Mouse (Mus musculus) lung, postnatal 14 days (tissue): ENCODE results near the gene Ogn.
"Not testable (repeated sequence)": the region's sequence is repeated elsewhere in the genome, so short reads cannot be mapped to it uniquely, and the experiment has no call there.

ENCODE experiments used
- DNase-seq: peaks from one replicate; pipeline ENCODE4 v3.0.0; 2021

The Ogn gene

DNA sequence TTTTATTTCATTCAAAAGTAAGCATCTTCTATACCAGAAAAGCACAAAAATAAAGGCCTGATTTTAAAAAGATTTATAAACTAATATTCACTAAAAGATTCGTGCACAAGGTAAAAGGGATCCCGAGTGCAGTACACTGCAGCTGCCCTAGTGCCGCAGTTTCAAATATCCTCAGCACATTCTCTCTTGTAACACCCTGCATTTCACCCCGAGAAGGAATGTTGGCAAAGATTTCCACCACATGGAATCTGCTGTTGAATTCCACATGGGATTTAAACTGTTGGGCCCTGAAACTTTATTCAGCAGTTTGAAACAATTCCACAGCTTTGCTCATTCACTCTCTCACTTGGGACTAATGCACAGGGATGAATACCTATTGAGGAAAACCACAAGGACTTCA is at the start of gene Ogn:
TSS of gene Ogn (plus strand) at position 333 of the 400 bp plus-strand sequence.
- peak; percentile 46 for DNase-seq

DNA sequence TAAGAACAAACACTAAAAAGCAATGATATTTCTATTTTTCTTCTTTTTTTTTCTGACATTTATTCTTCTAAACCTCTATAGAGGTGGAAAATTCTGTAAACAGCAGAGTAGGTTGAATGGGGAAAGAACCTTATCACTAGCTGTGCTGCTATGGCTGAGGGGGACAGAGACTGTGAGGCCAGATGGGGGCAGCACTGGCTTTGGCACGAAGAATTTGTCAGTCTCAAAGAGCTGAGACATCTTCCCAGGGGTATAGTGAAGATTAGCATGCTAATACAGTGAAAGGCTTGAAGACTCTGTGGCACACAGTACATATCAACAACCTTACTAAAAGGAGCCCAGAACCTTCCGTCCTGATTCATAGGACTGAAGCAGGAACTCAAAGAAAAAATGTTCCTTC is 48.7 kb upstream of the Ogn start:
- peak; percentile 62 for DNase-seq

DNA sequence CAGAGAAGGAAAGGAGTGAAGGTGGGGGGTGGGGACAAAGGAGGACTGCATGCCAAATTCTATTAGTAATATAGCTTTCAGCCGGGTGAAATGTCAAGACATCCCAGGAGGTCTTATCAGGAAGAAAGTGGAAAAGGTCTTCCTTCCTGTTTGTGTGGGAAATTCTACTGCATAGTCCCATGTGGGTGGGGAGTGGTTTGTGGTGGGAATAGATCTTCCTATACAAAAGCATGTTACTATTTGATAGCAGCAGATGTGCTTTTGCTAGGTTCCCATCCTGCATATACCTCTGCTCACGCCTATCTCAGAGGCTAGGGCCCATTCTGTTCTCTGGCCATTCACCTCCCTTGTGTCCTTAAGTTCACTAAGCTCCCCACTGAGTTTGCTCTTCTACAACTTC is 47.0 kb upstream of the Ogn start:
- no peak for DNase-seq

DNA sequence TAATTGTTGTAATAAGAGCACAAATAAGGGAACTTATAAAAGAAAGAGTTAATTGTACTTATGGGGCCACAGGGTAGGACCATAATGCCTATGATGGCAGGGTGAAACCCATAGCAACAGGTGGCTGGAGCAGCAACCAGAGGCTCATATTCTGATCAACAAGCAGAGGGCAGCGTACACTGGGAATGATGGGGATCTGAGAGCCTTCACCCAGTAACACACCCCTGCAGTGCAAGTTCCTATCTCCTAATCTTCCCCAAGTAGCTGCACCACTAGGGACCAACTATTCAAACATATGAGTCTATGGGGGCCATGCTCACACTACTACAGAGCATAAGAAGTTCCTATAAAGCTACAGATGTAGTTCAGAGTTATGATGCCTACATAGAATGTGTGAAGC is 43.5 kb upstream of the Ogn start:
- DNase-seq, result no peak

DNA sequence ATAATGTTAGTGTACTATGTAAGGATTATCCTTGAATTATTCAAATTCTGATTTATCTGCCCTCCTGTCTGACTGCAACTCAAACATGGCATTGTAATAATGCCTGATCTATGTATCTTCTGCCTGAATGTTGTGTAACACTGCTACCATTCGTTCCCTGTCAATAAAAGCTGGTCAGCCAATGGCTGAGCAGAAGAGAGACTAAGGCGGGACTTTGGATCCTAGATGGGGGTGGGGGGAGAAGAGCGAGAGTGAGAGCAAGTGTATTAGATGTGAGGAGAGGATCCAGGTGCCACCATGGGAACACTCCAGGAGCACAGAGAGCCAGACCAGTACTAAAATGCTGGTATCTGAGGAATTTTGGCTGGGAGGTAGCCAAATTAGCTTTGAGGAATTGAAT is 37.5 kb upstream of the Ogn start:
- DNase-seq, result no peak

DNA sequence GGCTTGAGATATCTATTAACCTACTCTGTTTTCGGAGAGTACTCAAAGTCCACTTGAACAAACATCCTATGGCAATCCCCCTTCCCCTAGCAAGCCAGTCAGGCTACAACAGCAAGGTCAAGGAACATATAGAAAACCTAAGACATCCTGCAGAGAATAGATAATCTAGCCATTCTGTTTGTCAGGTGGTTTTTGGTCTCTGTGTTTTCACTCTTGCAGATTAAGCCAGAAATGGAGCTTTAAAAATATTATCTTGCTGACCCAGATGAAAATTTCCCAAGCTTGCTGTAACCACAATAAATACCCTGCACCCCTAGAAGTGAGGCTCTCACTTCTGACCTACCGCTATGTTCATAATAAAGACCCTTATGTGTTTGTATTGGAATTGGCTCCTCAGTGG is 36.4 kb upstream of the Ogn start:
- no peak for DNase-seq

DNA sequence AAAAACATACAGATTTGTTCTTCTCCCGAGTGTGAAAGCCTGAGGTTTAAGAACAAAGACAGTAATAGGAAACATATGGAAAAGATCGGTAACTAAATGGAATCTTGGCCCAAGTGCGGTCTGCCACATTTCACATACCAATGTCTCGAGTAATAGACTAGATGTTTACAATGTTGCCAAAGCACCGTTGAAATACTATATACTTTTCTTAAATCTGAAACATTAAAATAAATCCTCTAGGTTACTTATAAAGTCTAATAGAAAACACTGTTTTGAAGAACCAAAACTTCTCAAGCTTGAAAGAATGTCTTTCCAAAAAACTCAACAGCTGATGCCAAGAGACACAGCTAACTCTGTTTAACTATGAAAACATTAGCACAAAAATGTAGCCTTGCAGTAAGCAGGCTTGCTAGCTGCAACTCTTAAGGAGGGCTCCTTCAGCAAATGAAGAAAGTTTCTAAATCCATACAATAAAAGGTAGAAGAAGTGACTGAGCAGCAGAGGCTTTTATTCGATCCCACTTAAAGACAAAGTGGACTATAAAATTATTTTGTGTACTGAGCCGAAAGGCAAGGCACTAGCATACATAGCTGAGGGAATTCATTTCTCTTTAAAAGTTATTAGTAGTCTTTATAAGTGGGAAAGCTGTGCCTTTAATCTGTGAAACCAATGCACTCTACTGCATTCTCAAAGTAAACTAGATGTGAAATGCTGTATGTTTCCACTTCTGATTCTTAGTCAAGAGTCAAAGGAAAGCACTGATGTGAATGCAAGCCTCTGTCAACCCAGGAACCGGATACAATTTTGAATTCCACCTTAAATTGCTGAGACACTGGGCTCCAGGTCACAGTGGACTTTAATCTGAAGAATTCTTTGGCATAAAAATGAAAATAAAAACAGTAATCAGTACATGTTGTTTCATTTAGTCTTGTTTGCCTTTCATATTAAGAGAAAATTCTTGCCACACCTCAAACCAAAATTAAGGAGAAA is 26.0 kb upstream of the Ogn start, which contains the start of gene Omd:
TSS of gene Omd (plus strand) at position 922 of the 990 bp plus-strand sequence.
- DNase-seq, result no peak

DNA sequence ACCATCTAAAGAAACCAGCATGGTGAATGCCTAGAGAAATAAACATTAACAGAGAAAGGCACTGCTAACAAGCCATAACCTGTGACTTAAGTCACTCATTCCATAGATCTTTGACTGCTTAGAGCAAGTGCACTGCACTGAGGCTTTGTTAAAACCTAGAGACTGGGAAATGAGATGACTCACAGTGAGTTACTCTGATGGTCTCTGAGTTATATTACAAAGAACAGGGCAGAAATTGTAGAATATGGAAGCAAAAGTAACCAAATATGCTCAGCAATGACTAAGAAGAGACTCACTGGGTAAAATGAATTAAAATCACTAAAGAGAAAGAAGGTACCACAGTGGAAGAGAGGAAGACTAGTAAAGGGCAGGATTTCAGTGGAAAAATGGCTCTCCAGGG is 24.0 kb upstream of the Ogn start:
- DNase-seq, result no peak

DNA sequence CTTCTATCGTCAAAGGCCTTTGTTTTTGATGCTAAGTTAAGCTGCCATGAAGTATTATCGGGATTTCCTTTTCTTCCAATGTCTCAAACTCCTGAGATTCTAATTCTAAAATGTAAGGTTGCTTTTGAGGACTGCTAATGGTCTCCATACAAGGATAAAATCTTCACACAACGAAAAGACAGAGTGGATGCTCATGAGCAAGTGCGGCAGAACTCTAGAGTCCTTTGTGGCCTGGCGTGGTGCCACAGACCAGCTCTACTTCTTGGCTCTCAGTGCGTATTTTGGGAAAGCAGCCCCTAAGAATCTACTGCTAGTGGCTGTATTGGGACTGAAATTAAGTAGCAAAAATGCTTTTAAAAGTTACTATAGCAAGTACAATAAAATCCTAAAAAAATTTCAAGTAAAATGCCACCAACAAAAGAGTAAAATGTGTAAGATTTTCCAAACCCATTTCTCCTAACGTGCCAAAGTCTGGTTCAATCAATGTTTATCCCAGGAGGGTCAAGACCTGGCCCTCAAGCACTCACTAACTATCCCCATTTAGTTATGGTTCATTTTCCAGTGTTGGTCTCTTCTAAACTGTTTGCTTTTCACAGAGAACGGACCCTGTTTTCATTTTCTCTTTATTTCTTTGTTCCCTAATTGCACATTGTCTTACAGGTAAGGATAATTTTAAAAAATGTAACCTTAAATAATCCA is 23.4 kb upstream of the Ogn start:
- peak; percentile 41 for DNase-seq

DNA sequence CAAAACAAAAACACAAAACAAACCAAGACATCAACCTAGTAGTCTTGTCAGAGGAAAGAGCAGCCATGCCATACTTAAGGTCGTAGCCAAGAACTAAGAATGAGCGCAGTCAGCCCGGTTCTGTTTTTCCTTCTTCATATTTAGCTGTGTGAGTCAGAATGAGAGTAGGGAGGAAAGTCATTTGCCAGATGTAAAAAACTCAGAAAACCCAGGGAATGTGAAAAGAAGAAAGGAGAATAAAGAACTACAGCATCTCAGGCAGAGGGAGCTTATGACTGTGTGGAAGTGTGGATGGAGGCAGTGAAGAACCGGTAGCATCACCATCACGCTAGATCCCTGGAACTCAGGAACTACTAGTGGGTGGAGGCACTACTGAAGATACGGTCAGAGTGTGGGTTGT is 21.8 kb upstream of the Ogn start:
- DNase-seq, result no peak

DNA sequence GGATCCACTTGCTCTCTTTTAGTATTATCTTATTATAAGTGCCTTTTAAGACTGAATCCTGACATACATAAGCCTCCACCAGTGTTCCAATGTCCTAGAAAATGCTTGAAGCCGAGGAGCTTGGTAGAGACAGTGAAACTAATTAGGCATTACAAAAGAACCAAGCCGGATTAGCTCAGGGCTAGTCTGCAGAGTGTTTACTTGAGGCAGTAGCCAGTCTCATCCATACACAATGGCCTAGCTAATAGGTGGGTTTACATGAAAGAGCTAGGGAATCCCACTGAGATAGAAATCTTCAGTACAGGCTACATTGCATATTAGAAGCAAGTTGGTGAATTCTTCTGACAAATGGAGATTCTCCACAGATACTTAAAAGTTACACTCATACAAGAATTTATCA is 5.3 kb upstream of the Ogn start:
- not testable (repeated sequence) for DNase-seq

DNA sequence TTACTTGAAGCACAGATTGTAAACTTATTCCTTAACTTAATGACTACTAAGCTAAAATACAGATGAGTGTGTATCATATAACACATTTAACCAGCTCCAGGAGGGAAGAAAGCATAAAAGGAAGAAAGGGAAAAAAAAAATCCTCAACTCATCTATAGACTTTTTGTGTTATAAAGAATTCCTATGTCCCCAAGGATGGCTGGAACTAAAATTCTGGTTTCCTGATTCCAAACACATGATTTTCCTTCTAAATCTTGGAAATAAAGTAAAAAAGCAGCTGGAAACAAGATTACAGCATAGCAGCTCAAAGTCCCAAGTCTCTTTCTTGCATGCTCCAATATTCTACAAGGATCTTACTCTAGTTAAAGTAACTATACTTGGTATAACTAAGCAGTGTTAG is 4.2 kb upstream of the Ogn start:
- DNase-seq, result no peak

DNA sequence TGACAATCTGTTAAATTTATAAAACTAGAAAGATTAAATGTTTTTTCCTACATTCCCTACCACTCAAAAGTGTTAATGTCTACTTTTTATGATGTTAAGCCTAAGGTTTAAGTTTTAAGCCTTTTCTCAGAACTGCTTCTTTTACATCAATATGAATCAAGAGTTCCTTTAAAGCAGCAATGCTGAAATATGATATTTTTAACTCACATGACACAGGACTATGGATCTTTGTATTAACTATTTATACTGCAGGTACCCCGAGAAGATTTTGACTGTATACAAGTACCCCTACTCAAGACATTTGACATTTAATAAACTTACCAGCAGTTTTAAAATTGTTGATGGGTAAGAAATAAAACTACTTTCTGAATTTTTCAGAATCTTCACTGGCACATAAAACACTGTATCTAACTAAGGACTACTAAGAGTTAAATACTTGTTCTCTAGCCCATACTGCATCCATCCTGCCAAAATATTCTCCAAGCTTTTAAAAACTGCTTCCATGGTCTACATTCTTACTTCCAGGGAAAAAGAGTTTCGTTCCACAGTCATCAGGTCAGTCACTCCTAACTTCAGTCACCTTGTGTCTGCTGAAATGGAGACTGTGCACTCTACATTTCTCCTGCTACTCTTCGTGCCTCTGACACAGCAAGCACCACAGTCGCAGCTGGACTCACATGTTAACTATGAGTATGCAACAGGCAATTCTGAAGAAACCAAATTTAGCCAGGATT is 910 bp downstream of the Ogn start:
- no peak for DNase-seq

DNA sequence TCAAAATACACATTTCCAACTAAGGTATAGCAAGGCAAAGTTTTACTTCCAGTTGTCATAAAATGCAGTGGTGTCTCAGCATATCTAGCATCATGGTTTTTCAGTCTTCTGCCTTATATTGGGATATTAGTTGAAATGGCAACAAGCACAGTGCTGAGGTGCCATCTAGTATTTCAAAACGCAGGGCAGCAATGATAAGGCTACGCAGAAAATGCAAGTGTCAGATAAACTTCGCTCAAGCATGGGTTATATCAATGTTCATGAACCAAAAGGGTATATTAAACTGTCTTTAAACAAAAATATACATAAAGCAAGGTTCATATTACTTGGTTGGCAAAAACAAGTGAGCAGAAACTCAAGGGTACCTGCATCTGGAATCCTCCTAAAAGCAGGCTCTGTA is 9.2 kb downstream of the Ogn start:
- no peak for DNase-seq

DNA sequence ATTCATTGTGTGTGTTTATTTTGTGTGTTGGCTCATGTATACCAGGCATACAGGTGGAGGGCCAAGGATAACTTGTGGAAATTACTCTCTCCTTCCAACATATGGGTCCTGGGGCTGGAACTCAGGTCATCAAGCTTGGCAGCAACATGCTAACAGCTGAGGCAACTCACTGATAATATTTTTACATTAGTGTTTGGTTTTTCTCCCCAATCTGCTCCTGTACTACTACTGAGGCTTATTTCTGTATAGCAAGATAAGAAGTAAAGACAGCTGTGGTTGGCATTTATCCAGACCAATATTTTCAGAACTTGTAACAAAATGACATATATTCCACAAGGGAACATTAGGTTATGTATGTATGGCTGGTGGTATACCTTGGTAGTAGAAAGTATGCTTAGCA is 10.5 kb downstream of the Ogn start:
- no peak for DNase-seq

DNA sequence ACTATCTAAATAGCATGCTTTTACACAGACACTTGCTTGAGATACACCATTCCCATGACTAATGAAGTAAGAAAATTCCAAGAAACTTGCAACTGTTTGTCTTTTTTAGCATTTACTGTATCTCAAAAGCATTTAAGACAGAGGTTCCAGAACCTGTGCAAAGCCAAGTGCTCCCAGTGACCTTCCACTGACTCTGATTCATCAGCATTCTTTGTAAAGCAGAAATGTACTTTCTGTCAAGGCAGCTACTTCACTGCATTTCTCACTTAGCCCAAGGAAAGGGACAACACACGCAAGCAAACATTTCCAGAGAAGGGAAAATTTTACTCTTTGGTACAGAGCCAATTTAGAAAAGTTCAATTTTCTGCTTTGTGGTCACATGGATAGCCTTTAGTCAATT is 15.4 kb downstream of the Ogn start:
- no peak for DNase-seq

DNA sequence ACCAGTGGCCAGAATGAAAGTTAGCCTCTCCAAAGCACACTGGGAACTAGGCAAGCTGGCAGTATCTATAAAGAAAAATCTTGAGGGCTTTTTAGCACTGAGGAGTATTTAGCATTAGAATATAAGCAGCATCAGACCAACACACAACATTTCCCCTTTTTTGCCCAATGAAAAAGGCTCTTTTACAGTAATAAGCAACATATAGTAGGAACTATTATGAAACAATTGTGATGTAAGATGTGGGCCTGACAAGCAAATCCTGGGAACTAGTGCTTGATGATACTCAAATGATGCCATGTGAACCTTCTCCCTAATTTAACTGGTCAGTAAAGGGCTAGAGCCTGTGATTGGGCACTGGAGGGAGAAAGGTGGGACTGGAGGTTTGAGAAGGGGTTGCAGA is 20.3 kb downstream of the Ogn start:
- DNase-seq, result no peak

DNA sequence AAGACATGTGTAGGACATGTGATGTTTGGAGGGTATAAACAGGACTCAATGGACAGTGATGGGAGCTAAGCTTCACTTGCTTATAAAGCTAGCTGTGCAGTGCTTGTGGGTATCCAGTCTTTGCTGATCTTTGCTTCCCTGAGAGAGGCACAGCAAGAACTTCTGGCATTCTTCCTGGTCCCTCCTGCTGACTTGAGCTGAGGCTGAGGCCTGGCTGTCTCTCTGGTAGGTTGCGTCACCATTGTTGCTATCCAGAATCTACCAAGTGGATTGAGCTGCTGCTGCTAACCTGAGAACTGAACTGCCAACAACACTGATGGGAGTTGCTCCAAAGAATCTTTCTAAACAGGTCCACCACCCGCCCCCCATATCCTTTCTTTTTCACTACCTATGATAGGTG is 21.2 kb downstream of the Ogn start:
- peak; percentile 16 for DNase-seq

DNA sequence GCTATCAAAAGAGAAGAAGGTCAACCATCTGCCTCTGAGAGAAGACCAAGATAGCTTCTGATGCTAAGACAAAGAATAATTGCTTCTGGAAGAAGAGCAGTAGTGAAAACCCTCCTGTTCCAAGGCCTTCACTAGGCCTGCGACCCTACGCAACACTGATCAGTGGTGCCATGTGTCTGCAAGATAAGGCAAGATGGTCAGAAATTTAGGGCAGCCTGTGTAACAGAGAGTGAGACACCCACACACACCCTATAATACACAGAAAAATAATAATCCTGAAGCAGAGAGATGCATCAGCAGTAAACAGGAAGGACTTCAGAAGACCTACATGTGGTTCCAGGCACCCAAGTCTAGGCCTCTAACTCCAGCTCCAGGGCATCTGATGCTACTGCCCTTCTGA is 32.1 kb downstream of the Ogn start:
- DNase-seq, result no peak

DNA sequence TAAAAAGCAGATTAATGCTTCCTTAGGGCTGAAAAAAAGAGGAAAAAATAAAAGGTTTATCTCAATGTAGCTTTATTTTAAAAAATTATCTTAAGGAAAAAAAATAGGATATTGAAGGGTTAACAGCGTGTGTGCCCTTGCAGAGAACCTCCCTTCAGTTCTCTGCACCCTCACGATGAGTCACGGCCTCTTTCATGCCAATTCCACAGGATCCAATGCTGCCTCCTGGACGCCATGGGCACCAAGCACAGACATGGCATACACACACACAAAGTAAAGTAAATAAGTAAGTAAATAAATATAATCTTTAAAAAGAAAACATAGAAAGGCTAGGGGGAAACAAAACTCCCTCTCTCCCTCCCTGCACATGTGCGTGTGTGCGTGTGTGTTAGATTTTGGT is 34.8 kb downstream of the Ogn start:
- DNase-seq, result no peak

DNA sequence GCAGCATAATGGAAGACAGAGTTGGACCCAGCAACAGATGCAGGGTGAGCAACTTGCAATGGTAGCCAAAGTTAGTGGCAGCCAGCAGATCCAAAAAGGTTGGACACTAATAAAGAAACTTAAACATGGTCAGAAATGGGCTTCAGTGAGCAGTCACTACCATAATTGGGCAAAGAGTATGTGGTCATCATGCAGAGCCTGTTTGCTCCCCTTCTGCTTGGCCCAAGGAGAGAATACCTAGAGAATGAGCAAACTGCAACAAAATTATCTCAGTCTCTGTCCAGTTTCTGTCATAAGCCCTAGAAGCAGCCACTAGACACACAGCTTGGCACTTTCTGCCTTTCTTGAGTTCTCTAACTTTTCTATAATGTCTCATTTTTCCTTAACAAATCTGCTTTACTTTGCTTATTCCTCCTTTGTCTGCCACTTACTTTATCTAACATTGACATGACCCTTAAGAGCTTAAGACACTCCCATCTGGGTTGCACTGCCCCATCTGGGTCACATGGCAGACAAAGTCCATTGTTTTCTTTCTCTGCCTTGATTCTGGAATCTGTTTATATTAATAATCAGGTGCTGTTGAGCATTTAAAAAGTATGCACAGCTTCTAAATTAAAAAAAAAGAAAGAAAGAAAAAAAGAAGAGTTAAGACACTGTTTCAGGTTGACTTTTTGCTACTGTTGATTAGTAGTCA is 36.0 kb downstream of the Ogn start:
- no peak for DNase-seq

DNA sequence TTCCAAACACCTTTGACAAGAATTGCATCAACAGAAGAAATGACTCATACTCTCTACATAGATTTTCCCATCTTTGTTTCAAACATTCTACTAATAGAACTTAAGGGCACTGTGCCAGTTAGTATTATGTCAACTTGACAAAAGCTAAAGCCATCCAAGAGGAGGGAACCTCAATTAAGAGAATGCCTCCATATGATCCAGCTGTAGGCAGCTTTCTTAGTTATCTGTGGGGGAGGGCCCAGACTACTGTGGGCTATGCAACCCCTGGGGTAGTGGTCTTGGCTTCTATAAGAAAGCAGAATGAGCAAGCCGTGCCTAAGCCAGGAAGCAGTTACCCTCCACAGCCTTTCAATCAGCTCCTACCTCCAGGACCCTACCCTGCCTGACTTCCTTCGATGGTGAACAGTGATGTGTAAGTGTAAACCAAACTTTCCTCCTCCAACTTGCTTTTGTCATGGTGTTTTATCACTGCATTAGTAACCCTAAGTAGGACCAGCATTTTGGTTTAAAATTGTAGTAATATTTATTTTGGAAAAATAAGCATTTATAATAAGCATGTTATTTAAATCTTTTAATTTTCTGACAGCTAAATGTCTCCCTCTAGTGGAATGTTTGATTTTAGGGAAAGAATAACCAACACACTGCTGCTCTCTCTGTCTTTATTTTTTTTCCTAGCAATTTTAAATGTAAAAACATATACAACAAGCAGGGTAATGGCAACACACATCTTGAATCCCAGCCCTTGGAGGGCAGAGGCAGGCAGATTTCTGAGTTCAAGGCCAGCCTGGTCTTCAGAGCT is 37.1 kb downstream of the Ogn start:
- DNase-seq, result peak; percentile 6
